Mouse (Mus musculus) kidney, postnatal 25 days (tissue): ENCODE data around the gene Actl10.
A peak's percentile ranks its signal among the peaks of the same experiment; 100 is the strongest.

Source experiments
- DNase-seq, 2 experiments: peaks; one replicate each; pipeline ENCODE4 v3.0.0; 2021; ENCODE audit warnings: mixed read lengths in 2 of 2

Gene Actl10

DNA sequence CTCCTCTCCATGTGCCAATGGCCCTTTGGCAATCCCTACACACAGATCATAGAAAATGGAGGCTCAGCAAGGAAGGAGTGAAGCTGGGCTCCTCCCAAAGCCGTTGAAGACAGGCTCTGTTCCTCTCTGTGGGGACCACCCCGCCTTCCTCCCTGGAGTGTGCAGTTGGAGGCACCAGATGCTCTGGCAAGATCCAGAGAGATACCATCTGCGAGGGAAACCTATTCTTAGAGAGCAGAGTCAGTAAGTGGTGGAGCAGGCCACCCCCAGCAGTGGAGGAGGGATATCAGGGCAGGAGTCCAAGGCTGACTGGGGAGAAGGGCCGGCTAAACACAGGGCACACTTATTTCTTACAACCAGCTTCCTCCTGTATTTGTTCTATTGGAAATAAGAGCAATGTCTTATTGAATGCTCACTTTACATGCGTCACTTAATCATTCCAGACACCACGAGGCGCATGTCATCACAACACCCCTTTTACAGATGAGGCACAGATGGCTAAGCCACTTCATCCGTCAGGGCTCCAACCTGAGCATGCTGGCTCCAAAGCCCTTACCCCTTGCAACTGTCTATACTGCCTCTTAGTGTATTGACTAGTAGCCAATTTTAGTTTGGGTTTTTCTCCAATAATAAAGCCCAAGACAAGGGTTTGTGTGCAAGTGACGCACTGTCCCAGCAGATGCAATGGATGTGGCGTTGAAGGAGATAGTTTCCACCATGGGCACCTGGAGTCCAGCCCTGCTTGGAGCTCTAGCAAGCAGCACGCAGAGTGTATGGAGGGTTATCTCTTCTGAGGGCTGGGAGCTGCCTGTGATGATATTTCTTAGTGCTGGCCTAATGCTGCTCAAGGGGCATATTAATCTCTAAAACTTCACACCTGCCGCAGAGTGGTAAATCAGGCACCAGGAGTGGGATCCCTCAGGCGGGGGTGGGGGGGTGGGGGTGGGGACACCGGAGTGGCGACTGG, 32.6 kb downstream of the Actl10 start:
- no peak for DNase-seq

DNA sequence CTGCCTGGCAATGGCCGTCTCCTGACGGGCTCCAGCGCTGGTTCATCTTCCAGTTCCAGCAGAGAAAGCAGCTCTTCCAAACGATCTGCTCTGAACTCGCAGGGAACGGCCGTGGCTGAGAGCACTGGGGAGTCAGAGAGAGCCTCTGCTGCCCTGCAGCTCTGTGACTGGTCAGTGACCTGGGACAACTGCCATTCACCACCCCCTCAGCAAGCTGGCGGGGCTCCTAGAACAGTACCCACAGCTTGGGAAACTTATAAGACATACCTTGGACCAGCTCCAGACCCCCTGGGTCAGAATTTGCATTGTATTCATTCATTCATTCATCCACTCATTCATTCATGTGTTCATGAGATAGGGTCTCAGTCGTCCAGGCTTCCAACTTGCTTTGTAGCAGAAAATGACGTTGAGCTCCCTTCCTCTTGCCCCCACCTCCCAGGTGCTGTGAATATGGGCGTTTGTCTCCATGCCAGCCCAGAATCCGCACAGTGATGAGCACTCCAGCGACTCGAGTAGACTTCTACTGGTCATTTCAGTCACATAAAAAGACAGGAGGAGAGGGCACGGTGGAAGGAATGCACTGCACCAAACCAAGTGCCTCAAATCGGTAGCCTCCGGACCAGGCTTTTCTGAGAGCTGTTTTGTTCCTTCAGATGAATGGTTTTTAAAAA, 33.5 kb downstream of the Actl10 start:
- DNase-seq: no peak

DNA sequence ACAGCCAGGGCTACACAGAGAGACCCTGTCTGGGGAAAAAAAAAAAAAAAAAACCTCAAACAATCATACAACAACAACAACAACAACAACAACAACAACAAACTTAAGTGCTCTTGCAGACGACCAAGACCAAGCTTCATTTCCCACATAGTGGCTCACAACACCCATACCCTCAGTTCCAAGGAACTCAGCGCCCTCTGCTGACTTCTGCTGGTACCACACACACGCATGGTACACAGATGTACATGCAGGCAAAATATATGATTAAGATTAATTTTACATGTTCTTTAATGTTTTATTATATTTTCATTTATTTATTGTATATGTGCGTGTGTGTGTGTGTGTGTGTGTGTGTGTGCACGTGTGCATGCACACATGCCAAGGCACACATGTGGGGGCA, 34.8 kb downstream of the Actl10 start:
- peak in 1 of 2 experiments; percentile 52 for DNase-seq

DNA sequence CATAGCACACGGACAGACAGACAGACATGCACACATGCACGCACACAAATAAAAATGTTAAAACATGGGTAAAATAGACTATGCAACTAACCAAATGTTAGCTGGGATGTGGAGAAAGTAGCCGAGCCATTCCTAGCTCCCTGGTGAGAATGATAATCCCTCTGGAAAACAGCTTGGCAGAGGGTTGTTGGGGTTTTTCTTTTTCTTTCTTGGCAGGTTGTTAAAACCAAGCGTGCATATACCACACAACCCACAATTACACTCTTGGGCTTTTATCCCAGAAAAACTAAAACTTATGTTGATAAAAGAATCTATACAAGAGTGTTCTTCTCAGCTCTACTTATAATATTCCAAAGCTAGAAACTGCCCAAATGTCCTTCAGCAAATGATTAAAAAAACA, 37.5 kb downstream of the Actl10 start:
- DNase-seq: no peak

DNA sequence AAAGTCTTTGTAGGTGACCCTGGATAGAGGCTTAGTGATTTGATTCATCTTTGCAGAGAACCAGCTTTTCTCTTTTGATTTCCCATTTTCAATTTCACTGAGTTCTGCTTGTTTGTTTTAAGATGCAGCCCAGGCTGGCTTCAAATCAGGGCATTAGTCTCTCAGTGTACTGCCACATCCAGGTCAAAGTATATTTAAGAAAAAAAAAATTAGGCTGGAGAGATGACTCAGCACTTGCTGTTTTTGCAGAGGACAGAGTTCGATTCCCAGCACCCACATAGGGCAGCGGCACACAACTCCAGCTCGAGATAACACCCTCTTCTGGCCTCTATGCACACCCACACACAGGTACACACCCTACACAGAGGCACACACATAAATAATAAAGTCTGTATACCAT, 39.7 kb downstream of the Actl10 start:
- DNase-seq: no peak

DNA sequence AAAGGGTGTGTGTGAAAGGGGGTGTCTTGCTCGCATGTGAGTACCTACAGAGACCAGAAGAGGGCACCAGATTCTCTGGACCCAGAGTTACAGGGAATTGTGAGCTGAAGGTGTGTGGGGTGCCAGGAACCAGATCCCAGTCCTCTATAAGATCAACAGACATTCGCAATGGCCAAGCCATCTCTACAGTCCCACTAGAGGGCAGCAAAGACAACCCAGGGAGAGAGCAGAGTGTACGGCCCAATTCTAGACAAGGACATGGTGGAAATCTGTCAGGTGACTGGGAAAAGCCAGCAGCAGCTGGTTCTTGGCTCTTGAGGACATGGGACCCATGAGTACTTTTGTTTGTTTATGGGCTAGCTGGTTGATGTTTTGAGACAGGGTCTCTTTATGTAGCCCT, 41.4 kb downstream of the Actl10 start:
- peak; percentile 52 to 58 for DNase-seq

DNA sequence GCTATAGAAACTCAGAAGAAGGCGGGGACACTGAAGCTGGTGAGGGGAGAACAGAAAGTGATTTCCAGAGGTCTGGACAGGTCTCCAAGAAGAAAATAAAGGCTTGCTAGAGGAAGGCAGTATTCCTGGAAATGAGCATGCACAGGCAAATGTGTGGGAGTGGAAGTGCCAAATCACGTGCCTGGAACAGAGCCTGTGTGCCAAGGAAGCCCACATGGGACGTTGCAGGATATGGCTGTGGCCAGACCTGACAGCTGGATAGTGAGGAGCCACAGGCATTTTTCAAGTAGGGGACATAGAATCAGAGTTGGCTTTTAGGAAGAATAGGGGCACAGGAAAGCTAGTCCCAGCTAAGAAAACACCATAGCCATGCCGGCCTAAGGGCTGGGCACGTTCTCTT, 44.2 kb downstream of the Actl10 start:
- no peak for DNase-seq

DNA sequence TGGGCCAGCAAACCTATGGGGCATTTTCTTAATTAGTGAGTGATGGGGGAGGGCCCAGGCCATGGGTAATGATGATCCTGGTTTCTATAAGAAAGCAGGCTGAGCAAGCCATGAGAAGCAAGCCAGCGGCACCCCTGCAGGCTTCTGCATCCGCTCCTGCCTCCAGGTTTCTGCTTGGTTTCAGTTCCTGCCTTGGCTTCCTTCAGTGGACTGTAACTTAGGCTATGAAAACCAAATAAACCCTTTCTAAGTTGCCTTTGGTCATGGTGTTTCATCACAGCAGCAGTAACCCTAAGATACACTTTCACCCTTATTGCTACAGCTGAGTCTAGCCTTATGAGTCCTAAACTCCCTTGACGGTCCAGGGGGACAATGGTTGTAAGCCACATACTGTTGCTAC, 45.8 kb downstream of the Actl10 start:
- DNase-seq: no peak

DNA sequence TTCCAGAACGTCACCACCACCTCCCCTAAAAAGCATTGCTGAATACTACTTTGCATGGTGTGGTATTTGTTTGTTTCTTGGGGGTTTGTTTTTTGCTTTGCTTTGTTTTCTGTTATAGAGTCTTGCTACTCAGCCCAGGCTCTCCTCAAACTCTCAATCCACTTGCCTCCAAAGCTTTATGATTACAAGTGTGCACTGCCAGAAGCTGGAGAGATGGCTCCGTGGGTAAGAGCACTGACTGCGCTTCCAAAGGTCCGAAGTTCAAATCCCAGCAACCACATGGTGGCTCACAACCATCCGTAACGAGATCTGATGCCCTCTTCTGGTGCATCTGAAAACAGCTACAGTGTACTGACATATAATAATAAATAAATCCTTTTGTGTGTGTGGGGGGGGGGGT, 49.0 kb downstream of the Actl10 start:
- no peak for DNase-seq

DNA sequence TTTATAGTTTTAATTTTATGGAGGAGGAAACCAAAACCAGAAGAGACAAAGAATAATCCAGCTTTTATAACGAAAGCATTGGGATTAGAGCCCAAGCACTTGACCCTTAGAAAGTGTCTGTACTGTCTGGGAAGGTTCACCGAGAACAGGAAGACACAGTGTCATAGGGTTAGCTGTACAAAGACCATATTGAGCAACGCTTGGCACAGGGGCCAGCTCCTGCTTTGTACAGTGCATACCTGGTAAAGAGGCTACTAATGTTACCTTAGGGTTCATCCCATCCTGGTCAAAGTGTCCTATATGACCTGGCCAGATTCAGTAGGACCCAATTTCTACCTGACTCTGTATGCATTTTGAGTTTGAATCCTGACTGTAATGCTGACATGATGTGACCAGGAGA, 49.7 kb downstream of the Actl10 start:
- peak; percentile 65 to 87 for DNase-seq
